Mouse (Mus musculus) embryonic fibroblast, embryonic 13.5 days (primary cell): ENCODE results near the gene Cetn4. TPM values are rescaled to one million over a fixed set of nuclear protein-coding genes. Genes with fewer than 3 reads are reported as not detected.

ENCODE experiments used
- H3K27ac ChIP-seq: 2 replicates; pipeline ENCODE4 v1.5.1; 2012; ENCODE audit warnings: low read length, control low read depth, inconsistent platforms; ENCODE audit not compliant: insufficient read depth
- H3K4me1 ChIP-seq: 2 replicates; pipeline ENCODE4 v1.6.1; 2011; ENCODE audit warnings: low read length; ENCODE audit not compliant: control insufficient read depth, insufficient read depth
- H3K4me3 ChIP-seq: 2 replicates; pipeline ENCODE4 v1.5.1; 2011; ENCODE audit warnings: mild to moderate bottlenecking, control low read depth, low read length; ENCODE audit not compliant: insufficient read depth
- CTCF ChIP-seq: IDR thresholded peaks from 2 replicates; pipeline ENCODE4 v1.5.1; 2011; ENCODE audit warnings: mild to moderate bottlenecking, control low read depth, low read length, moderate library complexity, borderline replicate concordance; ENCODE audit not compliant: insufficient read depth
- POLR2A ChIP-seq: IDR thresholded peaks from 2 replicates; pipeline ENCODE4 v1.6.1; 2011; ENCODE audit warnings: low read depth, mild to moderate bottlenecking, control low read depth, low read length, moderate library complexity
- polyA plus RNA-seq: library from polyadenylated mRNA; stranded (reverse); fragments of >200 nt; gene quantifications from 2 replicates; pipeline ENCODE4 v1.2.4, GENCODE M21; 2011; ENCODE audit warnings: low read depth; ENCODE audit not compliant: missing spikeins, insufficient read length

Cetn4 gene
- polyA plus RNA-seq, 1 experiment: 8.0 TPM

DNA sequence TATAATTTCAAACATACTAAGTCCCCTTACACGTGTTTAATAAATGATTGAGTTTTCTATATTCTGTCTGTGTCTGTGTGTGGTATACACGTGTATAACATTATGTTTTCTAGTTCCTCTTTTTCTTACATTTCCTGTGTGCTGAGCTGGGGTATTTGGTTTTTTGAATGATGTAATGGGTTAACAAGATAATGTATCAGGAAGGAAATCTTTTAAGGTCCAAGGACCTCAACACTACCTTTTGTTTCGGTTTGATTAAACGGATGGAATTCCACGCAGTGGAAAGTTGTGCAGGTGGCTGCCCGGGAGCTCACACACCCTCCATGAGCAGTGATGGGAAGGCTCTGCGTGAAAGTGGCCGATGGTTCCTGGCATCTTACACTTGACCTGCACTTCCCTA, 31.6 kb downstream of the Cetn4 start:
- Histone ChIP-seq H3K4me3 (no peak overlapping the region), H3K27ac (no peak overlapping the region), H3K4me1 (no peaks in the 10 kb centered on the region)
- no peak for TF ChIP-seq POLR2A

DNA sequence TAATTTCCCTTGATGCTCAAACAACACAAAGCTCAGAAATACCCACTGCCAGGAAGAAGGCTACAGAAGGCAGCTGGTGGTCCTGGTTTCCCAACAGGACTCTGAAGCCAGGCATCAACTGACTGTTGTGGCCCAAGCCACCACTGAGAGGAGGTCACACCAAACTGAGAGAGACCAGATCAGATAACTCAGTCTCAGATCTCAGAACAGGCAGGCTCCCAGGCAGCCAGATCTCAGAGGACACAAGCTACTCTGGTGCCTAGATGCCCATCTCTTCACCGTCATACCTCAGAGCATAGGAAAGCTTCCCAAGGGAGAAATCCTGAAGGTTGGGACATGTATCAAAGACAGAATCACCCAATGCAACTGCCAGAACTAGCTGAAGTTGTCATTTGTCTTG, 32.3 kb downstream of the Cetn4 start:
- Histone ChIP-seq H3K4me3 (no peak overlapping the region), H3K27ac (no peak overlapping the region), H3K4me1 (no peaks in the 10 kb centered on the region)
- TF ChIP-seq CTCF: no peak
- TF ChIP-seq POLR2A: no peak

DNA sequence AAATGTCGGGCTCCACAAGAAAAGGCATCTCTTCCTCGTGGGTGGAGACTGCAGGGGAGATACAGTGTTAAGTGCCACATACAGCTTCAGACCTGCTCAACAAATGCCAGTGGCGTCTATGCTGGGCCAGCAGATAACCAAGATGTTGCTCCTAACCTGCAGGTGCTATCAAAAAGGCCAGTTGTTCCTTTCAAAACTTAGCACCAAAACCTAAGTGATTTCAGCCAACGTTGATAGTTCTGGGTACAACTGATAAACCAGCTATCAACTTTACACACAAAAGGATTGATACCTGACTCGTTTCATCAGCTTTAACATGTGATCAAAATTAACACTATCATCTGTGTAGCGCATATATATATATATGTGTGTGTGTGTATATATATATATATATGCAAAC, 37.8 kb downstream of the Cetn4 start:
- TF ChIP-seq POLR2A (no peak), CTCF (no peak)
- no peak overlapping the region for H3K27ac ChIP-seq
- no peaks in the 10 kb centered on the region for H3K4me1 ChIP-seq
- H3K4me3 ChIP-seq: no peak overlapping the region

DNA sequence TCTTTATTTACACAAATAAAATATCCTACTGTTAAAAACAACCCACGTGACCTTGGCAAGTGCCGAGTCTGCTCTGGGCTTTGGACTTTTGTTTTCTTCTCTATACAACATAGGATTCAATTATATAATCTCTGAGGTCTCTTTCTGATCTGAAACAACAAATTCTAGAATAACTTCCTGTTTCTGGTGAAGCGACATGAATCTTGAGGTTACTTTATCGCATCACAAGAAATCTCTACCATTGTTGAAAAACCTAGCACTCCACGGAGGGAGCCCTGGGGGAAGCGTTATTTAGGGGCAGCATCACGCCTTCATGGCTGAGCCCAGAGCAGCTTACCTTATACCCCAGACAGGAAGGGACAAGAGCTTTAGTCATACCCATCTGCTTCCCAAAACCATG, 39.4 kb downstream of the Cetn4 start:
- Histone ChIP-seq H3K4me1 (no peaks in the 10 kb centered on the region), H3K27ac (no peak overlapping the region), H3K4me3 (no peak overlapping the region)
- TF ChIP-seq CTCF (no peak), POLR2A (no peak)

DNA sequence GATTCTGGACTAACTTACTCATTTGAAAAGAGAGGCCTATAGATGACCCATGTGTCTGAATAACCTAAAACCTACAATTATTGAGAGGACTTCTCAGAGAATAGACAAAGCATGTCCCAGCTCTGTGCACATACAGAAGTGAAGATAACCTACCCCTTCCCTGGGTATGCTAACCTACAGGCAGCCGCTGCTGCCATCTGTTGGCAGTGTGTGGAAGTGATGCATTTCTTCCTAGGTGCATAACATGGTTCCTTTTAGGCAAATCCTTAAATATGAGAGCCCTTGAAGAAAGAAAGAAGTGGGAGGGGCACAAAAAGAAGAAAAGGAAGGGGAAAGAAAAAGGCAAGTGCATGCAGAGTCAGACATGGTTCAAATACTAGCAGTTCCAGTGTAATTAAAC, 41.3 kb downstream of the Cetn4 start:
- no peak overlapping the region for H3K27ac ChIP-seq
- TF ChIP-seq CTCF: peak; percentile 76; the same call in 1 of the 2 replicates
- TF ChIP-seq POLR2A: no peak
- H3K4me3 ChIP-seq: no peak overlapping the region
- H3K4me1 ChIP-seq: no peaks in the 10 kb centered on the region

DNA sequence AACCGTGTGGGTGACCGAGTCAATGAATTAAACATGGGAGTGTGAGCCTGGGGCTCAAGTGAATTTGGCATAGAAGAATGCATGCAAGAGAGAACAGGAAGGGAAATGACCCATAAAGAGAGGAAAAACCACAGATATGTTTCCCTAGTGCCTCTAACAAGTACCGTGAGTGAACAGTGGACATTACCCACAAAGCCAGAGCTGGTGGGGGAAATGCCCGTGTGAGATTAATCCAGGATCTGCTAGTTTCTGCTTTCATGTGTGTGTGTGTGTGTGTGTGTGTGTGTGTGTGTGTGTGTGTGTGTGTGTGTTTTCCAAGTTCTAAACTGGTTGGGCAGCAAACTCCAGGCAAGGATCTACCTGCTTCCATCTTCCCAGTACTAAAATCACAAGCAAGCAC, 42.6 kb downstream of the Cetn4 start:
- TF ChIP-seq CTCF (no peak), POLR2A (no peak)
- no peaks in the 10 kb centered on the region for H3K4me1 ChIP-seq
- H3K27ac ChIP-seq: no peak overlapping the region
- no peak overlapping the region for H3K4me3 ChIP-seq

DNA sequence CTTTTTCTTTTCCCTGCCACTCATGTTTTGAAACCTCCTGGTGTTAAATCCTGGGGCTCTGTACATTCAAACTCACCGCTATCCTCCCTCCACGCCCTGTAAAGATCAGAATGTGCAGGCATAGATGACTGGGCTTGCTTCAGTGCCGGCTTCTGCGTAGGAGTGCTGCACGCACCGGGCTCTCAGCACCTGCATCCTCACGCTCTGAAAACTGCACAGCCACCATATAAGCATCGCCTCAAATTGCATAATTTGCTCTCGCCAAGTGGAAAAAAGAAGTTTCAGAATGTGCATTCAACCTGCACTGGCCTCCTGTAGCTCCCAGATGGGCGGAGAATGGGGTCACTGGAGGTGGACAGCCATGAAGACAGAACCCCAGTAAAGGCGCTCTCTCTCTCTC, 44.2 kb downstream of the Cetn4 start:
- Histone ChIP-seq H3K27ac (no peak overlapping the region), H3K4me1 (no peaks in the 10 kb centered on the region), H3K4me3 (no peak overlapping the region)
- TF ChIP-seq POLR2A: no peak
- no peak for TF ChIP-seq CTCF

DNA sequence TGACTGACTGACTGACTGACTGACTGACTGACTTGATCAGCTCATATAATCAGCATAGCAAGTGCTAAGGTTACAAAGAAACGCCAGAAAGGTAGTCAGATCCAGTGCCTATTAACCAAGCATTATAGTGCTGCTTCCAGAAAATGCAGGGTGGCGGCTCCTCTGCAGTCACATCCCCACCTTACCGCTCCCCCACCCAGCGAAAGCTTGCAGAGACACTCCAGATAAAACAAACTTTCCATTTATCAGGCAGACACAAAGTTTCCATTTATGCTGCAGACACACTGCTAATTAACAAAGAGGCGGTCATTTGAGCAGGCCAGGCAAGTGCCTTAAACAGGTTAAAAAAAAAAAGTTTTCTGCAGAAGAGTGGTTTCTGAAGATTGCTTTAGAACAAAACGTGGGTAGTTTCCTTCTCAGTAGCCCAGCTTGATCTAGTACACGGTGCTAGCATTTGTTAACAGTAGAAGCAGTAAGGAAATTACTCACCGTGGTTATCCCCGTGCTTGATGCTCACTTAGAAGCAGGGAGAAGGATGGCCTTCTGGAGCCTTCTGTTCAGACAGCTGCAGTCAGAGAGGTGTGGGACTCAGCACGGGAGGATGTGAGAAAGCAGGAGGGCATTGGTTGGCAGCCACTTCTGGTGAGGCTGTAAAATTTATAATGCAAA, 53.0 kb downstream of the Cetn4 start:
- no peak for TF ChIP-seq POLR2A
- no peak for TF ChIP-seq CTCF
- Histone ChIP-seq H3K4me3 (no peak overlapping the region), H3K4me1 (no peaks in the 10 kb centered on the region), H3K27ac (no peak overlapping the region)

DNA sequence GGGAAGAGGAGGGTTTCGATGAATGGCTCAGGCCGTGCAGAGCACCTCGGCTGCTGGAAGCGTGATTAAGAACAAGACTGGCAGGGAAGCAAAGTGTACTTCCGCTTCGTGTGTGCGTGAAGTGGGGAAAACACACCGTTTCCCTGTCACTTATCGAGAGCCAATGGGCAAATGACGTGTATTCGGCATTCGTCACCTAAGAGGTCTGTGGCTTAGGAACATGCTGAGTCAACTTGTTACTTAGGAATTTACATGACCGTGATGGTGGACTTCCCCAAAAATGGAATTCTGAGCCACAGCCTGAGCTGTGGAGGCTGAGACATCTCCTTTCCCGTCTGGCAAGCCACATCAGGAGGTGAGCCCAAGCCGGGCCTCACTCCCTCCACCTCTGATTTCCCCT, 54.7 kb downstream of the Cetn4 start:
- Histone ChIP-seq H3K27ac (no peak overlapping the region), H3K4me1 (no peaks in the 10 kb centered on the region), H3K4me3 (no peak overlapping the region)
- TF ChIP-seq CTCF (no peak), POLR2A (no peak)

Other genes starting within 250 kb of the Cetn4 start
- gene Adad1, start 249.2 kb downstream of the Cetn4 start, polyA plus RNA-seq: not detected in 2 replicates
- gene Il2, start 186.7 kb downstream of the Cetn4 start, polyA plus RNA-seq: 0.70 and 1.1 TPM in 2 replicates
- gene Il21, start 80.1 kb downstream of the Cetn4 start, polyA plus RNA-seq: not detected in 2 replicates
- gene Bbs12, start 154 bp downstream of the Cetn4 start, polyA plus RNA-seq: 4.9 and 6.2 TPM in 2 replicates
- gene Fgf2, start 35.6 kb upstream of the Cetn4 start, polyA plus RNA-seq: 33.9 and 59.4 TPM in 2 replicates
- gene Spata5, start 107.2 kb upstream of the Cetn4 start, polyA plus RNA-seq: 23.6 and 34.7 TPM in 2 replicates
- gene Nudt6, start 107.5 kb upstream of the Cetn4 start, polyA plus RNA-seq: 3.0 and 5.0 TPM in 2 replicates